Mouse (Mus musculus) forebrain, embryonic 16.5 days (tissue): ENCODE results near the gene Aox1. TPM values are rescaled to one million over a fixed set of nuclear protein-coding genes. Genes with fewer than 3 reads are reported as not detected.

Experiments used
- ATAC-seq: fragments of 200-750 bp; cut with Nextera tagmentation; 2 replicates; pipeline ENCODE4 v1.8.0; 2017; ENCODE audit warnings: mild to moderate bottlenecking, moderate library complexity
- H3K27ac ChIP-seq: fragments of 300-500 bp; sonication (generic); 2 replicates; pipeline ENCODE4 v1.5.1; 2014; ENCODE audit warnings: low read length, control low read depth
- H3K27me3 ChIP-seq: fragments of 300-500 bp; sonication (generic); replicated peaks from 2 replicates; pipeline ENCODE4 v1.6.1; 2014; ENCODE audit warnings: low read length; ENCODE audit not compliant: control insufficient read depth, insufficient read depth
- H3K36me3 ChIP-seq: fragments of 300-500 bp; sonication (generic); 2 replicates; pipeline ENCODE4 v1.6.1; 2014; ENCODE audit not compliant: control insufficient read depth, insufficient read depth
- H3K4me1 ChIP-seq: fragments of 300-500 bp; sonication (generic); replicated peaks from 2 replicates; pipeline ENCODE4 v1.6.1; 2014; ENCODE audit warnings: low read length; ENCODE audit not compliant: control insufficient read depth, insufficient read depth
- H3K4me2 ChIP-seq: fragments of 300-500 bp; sonication (generic); 2 replicates; pipeline ENCODE4 v1.6.1; 2014; ENCODE audit warnings: mild to moderate bottlenecking, low read length, control low read depth
- H3K4me3 ChIP-seq: fragments of 300-500 bp; sonication (generic); replicated peaks from 2 replicates; pipeline ENCODE4 v1.5.1; 2014; ENCODE audit warnings: mild to moderate bottlenecking, low read length, control low read depth
- H3K9ac ChIP-seq: fragments of 300-500 bp; sonication (generic); replicated peaks from 2 replicates; pipeline ENCODE4 v1.6.1; 2014; ENCODE audit warnings: low read depth, low read length, control low read depth
- H3K9me3 ChIP-seq: fragments of 300-500 bp; sonication (generic); 2 replicates; pipeline ENCODE4 v1.6.1; 2016; ENCODE audit warnings: low read length; ENCODE audit not compliant: control insufficient read depth
- WGBS: fragments of 180-500 bp; shearing (Covaris S2); extraction: QIAGEN DNeasy Blood & Tissue Kit; methylation state at CpG from one replicate; pipeline ENCODE4 v1.1.7; 2014; 5-methylcytosine and 5-hydroxymethylcytosine counted together
- polyA plus RNA-seq: library from polyadenylated mRNA; unstranded; fragments of >200 nt; fragmentation: Nextera tagmentation; extraction: Ambion mirVana; gene quantifications from 2 replicates; pipeline ENCODE4 v1.2.1, GENCODE M21; 2015

Aox1 gene
- polyA plus RNA-seq, 1 experiment from 2014 or later: 0.37 TPM

DNA sequence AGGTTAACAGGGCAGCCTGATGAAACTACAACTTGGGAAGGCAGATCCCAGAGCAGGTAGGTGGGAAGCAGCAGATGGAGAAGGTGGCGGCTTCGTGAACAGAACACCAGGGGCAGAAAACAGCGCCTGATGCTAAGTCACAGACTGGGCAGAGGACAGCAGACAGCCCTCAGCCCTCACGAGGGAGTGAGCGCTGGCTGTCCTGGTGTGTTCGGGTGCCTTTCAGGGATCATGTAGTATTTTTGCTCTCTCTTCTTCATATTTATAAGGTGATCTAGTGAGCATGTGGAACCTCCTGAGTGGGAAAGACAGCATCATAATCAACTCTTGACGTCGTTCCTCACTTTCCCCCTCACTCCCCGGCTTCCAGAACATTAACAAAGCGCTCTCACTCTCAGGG, 116.3 kb downstream of the Aox1 start:
- H3K9ac ChIP-seq: no peak overlapping the region
- H3K4me3 ChIP-seq: no peak overlapping the region
- no peaks in the 10 kb centered on the region for H3K36me3 ChIP-seq
- H3K4me2 ChIP-seq: no peak overlapping the region
- H3K4me1 ChIP-seq: no peaks in the 10 kb centered on the region
- no peaks in the 10 kb centered on the region for H3K9me3 ChIP-seq
- ATAC-seq: no peak
- H3K27me3 ChIP-seq: no peaks in the 10 kb centered on the region
- 85% methylated on average over 10 of the region's 10 CpGs for WGBS
- no peak overlapping the region for H3K27ac ChIP-seq

DNA sequence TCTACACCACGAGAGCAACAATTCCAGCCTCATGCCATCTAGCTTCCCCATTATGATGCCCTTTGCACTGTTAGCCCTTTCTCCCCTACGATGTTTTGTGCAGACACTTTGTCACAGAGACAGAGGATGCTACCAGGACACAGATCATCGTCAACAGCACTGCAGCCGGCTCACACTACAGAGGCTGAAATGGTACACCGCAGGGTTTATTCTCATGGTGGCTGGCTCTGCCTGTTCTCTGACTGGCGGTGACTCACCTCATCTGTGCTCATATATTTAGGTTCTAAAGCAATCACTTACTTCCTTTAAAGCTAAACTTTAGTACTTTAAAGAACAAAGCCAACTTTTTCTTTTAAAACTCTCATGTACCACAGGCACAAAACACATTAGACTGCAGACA, 118.0 kb downstream of the Aox1 start:
- H3K4me2 ChIP-seq: no peak overlapping the region
- no peak overlapping the region for H3K27ac ChIP-seq
- no peaks in the 10 kb centered on the region for H3K4me1 ChIP-seq
- H3K36me3 ChIP-seq: no peaks in the 10 kb centered on the region
- no peaks in the 10 kb centered on the region for H3K27me3 ChIP-seq
- H3K9ac ChIP-seq: no peak overlapping the region
- WGBS: 85% methylated on average over 6 of the region's 6 CpGs
- no peak overlapping the region for H3K4me3 ChIP-seq
- no peak for ATAC-seq
- H3K9me3 ChIP-seq: no peaks in the 10 kb centered on the region

DNA sequence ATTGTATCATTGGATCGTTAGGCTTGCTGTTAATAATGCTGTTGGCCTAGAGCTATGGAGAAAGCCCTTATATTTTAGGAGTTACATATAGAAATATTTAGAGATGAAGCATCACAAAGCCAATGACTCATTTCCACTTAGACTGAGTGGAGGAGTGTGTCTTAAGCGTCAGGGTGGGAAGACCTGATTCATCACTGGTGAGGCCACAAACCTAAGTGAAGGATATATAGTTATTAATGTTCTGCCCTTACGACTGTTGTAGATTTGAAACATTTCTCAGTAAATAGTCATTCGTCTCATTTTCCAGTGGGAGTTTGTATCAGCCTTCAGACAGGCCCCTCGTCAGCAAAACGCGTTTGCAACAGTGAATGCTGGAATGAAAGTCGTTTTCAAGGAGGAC, 122.5 kb downstream of the Aox1 start:
- ATAC-seq: no peak
- Histone ChIP-seq H3K9ac (no peak overlapping the region), H3K9me3 (no peaks in the 10 kb centered on the region)

More for the DNA sequence above, 122.5 kb downstream of the Aox1 start:
- Histone ChIP-seq H3K27ac (no peak overlapping the region), H3K36me3 (no peaks in the 10 kb centered on the region), H3K4me3 (no peak overlapping the region), H3K4me2 (no peak overlapping the region), H3K27me3 (no peaks in the 10 kb centered on the region), H3K4me1 (no peaks in the 10 kb centered on the region)
- 85% methylated on average over 8 of the region's 8 CpGs for WGBS

Other genes starting within 250 kb of the Aox1 start
- 7.8 and 9.4 TPM in 2 replicates for gene Sgo2a, start 34.0 kb upstream of the Aox1 start, polyA plus RNA-seq
- gene Kctd18, start 11.0 kb upstream of the Aox1 start, polyA plus RNA-seq: 31.5 and 33.7 TPM in 2 replicates
- 0.33 and 0.37 TPM in 2 replicates for gene Aox3, start 83.2 kb downstream of the Aox1 start, polyA plus RNA-seq
- gene Aox4, start 180.5 kb downstream of the Aox1 start, polyA plus RNA-seq: 2.1 TPM in 2 replicates
- 0.05 TPM in 1 of 2 replicates, not detected in the other for gene Aox2, start 248.4 kb downstream of the Aox1 start, polyA plus RNA-seq